ENCODE assay signal across 9 mouse cellular contexts in the genomic region with DNA sequence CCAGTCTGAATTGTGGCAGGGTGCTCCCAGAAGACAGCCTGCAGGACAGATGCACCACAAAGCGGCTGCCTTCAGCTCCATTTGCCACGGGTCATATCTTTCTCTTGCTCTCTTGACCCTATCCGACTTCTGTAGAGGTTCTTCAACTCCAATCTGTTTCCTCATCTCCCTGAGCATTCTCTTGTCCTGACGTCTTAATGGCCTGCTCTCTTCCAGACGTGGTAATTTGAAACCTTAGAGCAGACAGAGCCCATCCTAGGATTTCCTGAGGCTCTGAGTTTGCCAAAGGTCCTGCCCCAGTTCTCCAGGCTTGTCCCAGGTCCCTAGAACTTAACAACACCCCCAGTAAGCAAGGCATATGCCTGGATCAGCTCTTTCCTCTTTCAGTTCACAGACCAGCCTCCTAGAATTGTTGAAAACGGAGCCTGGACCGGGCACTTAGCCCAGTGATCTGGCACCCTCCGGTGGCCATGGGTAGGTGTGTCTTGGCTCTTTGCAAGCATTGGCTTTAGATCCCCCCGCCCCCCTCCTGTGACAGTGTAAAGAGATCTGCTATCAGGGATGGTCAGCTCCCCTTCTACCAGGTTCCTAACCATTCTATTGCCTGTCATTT. TPM values are rescaled to one million over a fixed set of nuclear protein-coding genes. Genes with fewer than 3 reads are reported as not detected.
DNase-seq lines count a peak whose midpoint lies in the region; ATAC-seq and TF ChIP-seq lines count a peak whose summit lies in the region.
"Had no signal": no experiment of that assay in that cellular context is flagged by ENCODE, and none has a peak within 500 bp of the region (broad histone marks: within the 10 kb centered on the region; RNA-seq: fewer than 3 reads in every experiment).

No protein-coding gene starts in this region.

- peak; percentile 61 for ATAC-seq in intestine, embryonic 16.5 days
- ATAC-seq in liver, embryonic 13.5 days (ENCODE audit: low read depth) = peak; percentile 71

- DNase-seq in right cerebral cortex, postnatal 10 days (ENCODE audit: low spot score in 2 of 2) = peak; percentile 65 to 77
- no peak for DNase-seq in right cerebral cortex, adult 18-20 months
- peak; percentile 37 to 48 for DNase-seq in cerebellum, adult 18-20 months
- DNase-seq in gastrocnemius, adult 2 months = peak; percentile 86
- peak; percentile 31 for DNase-seq in liver, embryonic 13.5 days
- peak; percentile 37 for DNase-seq in ovary, adult 18-20 months (ENCODE audit: low spot score)
- DNase-seq in thymus, postnatal 25 days = peak; percentile 67

- H3K4me1 ChIP-seq in intestine, embryonic 16.5 days (ENCODE audit: control insufficient read depth, insufficient read depth, low read length) = peaks cover 13% of the 10 kb centered on the region
- H3K4me1 ChIP-seq in liver, embryonic 13.5 days (replicated peaks) = peaks cover 42% of the 10 kb centered on the region
- H3K4me1 ChIP-seq: hindbrain, embryonic 15.5 days had no signal

- H3K27ac ChIP-seq in gastrocnemius, adult 2 months = peak overlapping the region; percentile 87
- H3K27ac ChIP-seq in intestine, embryonic 16.5 days (ENCODE audit: low read length) = peak overlapping the region; percentile 89
- peak overlapping the region; percentile 3; the same call in 1 of the 2 replicates for H3K27ac ChIP-seq in liver, embryonic 13.5 days
- H3K27ac ChIP-seq: hindbrain, embryonic 15.5 days had no signal

- H3K9ac ChIP-seq in intestine, embryonic 16.5 days (ENCODE audit: low read depth, low read length) = peak overlapping the region; percentile 46; the same call in 1 of the 2 replicates
- 0 out of 2 replicates have a peak overlapping the region, but pooled peaks have one; percentile 14 for H3K9ac ChIP-seq in liver, embryonic 13.5 days
- H3K9ac ChIP-seq: hindbrain, embryonic 15.5 days had no signal

- H3K4me2 ChIP-seq in intestine, embryonic 16.5 days (ENCODE audit: low read depth, low read length) = peak overlapping the region; percentile 41
- peak overlapping the region; percentile 50 for H3K4me2 ChIP-seq in liver, embryonic 13.5 days
- H3K4me2 ChIP-seq: hindbrain, embryonic 15.5 days had no signal

- 4% methylated on average over 9 of the region's 9 CpGs for WGBS in intestine, embryonic 16.5 days
- WGBS in liver, embryonic 13.5 days (ENCODE audit: insufficient replicate concordance) = 10% methylated on average over 9 of the region's 9 CpGs

- no peaks in the 10 kb centered on the region for H3K27me3 ChIP-seq in intestine, embryonic 16.5 days (replicated peaks; ENCODE audit: control insufficient read depth, insufficient read depth, low read length)
- H3K27me3 ChIP-seq in liver, embryonic 13.5 days = no peaks in the 10 kb centered on the region
- H3K27me3 ChIP-seq: hindbrain, embryonic 15.5 days had no signal

- H3K4me3 ChIP-seq in gastrocnemius, adult 2 months = peak overlapping the region; percentile 51
- no peak overlapping the region for H3K4me3 ChIP-seq in intestine, embryonic 16.5 days (ENCODE audit: low read length)
- 0 out of 2 replicates have a peak overlapping the region, but pooled peaks have one; percentile 5 for H3K4me3 ChIP-seq in liver, embryonic 13.5 days (replicated peaks)
- H3K4me3 ChIP-seq: hindbrain, embryonic 15.5 days had no signal

- no peaks in the 10 kb centered on the region for H3K9me3 ChIP-seq in intestine, embryonic 16.5 days (ENCODE audit: control insufficient read depth, low read length)
- no peaks in the 10 kb centered on the region for H3K9me3 ChIP-seq in liver, embryonic 13.5 days (replicated peaks)
- H3K9me3 ChIP-seq: hindbrain, embryonic 15.5 days had no signal

- TF ChIP-seq CTCF in gastrocnemius, adult 2 months (IDR thresholded peaks at IDR 0.05) = peak; percentile 41

- intact Hi-C loops in gastrocnemius, adult 2 months (cut with DNase I) = no loop called here

- H3K36me3 ChIP-seq in intestine, embryonic 16.5 days (ENCODE audit: control insufficient read depth, insufficient read depth, low read length) = no peaks in the 10 kb centered on the region
- no peaks in the 10 kb centered on the region for H3K36me3 ChIP-seq in liver, embryonic 13.5 days
- H3K36me3 ChIP-seq: hindbrain, embryonic 15.5 days had no signal

RNA-seq across cellular contexts. Expression of gene Med13, which starts 38.2 kb away (rescaled TPM):
- total RNA-seq in gastrocnemius, adult 2 months (2021) = 10 to 100 TPM; 42.3 to 43.0 TPM
- 5.8 and 5.9 TPM in 2 replicates for polyA plus RNA-seq in intestine, embryonic 16.5 days (2015; fragmentation: Nextera tagmentation; extraction: Ambion mirVana)
- 2.9 and 3.6 TPM in 2 replicates for polyA plus RNA-seq in liver, embryonic 13.5 days (2015; fragmentation: Nextera tagmentation; extraction: Ambion mirVana)

Comparison
In these comparisons a context has a peak if more than half of its experiments do, and no peak if none do; other contexts are left out.
1. H3K27ac ChIP-seq: peak in every context shown above with its lines; median percentile 89 in intestine, embryonic 16.5 days; 87 in gastrocnemius, adult 2 months; 3 in liver, embryonic 13.5 days.